Mouse (Mus musculus): ENCODE results near the gene Hs6st3. TPM values are rescaled to one million over a fixed set of nuclear protein-coding genes. Genes with fewer than 3 reads are reported as not detected.

Hs6st3 gene
- total RNA-seq (2021) = 10 to 100 TPM; 61.7 to 71.9 TPM
- long read RNA-seq, experiment 1, partial matches to known transcripts = 0 of 23 reads
- long read RNA-seq, experiment 1, other reads (novel, unspliced or antisense) = 23 of 23 reads
- long read RNA-seq, experiment 2, partial matches to known transcripts = 0 of 6 reads
- long read RNA-seq, experiment 2, other reads (novel, unspliced or antisense) = 6 of 6 reads

- H3K27ac ChIP-seq = peak within 1 kb of the TSS; percentile 71
- peak within 1 kb of the TSS; percentile 69 for H3K4me3 ChIP-seq
- intact Hi-C loops (cut with DNase I) = loop anchor here (5.0 to 10.0 kb wide), 2 partner anchors 497 to 719 kb away; no protein-coding TSS in a partner anchor
- DNase-seq (ENCODE audit: extremely low spot score in 1 of 2, low spot score in 2 of 2) = peak; percentile 22 to 28
- TF ChIP-seq CTCF (IDR thresholded peaks at IDR 0.05) = no peak
These were observed at the start of gene Hs6st3 for GRCm38 (mm10) chr14:119137906-119138785. Gene Hs6st3 (plus strand): TSS chr14:119138341.

DNA sequence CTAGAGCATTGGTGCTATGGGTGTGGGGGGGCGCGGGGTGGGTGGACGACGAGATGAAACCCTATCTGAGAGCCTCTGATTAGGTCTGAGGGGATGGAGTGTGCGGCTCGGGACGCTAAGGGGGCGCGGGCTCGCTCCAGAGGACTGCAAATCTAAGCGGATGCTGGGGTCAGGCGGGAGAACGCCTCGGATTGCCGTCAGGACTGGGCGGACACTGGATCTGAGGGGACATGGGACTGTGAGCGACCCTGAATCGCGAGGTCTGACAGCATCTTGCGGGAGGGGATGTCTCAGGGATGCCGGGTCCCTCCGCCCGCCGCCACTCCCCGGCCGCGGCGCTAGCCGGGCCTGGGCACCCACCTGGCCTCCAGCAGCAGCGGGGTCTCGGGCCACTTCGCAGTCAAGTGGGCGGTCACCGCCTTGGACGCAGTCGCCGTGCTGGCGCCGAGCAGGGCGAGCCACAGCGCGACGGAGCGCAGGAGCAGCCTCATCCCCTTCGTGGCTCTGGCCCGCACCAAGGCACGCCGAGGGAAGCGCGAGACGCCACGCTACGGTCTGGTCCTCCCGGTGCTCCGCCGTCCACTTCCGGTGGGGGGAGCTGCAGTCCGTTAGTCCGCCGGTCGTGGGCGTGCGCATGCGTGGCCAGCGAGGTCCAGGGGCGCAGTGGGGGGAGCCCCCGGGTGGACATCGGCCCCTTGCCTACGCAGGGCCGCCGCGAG is 39.1 kb upstream of the Hs6st3 start, which contains the start of gene Uggt2:
TSS of gene Uggt2 (minus strand) at position 580 of the 719 bp plus-strand sequence.
- Histone ChIP-seq H3K27ac (peak within 1 kb of the TSS; percentile 95), H3K4me3 (peak within 1 kb of the TSS; percentile 96)
- intact Hi-C loops (cut with DNase I) = loop anchor here (5.0 kb wide), 2 partner anchors 758 to 963 kb away; no protein-coding TSS in a partner anchor
- TF ChIP-seq CTCF (IDR thresholded peaks at IDR 0.05) = peak; percentile 61
- peak; percentile 87 to 90 for DNase-seq (ENCODE audit: extremely low spot score in 1 of 2, low spot score in 2 of 2)

DNA sequence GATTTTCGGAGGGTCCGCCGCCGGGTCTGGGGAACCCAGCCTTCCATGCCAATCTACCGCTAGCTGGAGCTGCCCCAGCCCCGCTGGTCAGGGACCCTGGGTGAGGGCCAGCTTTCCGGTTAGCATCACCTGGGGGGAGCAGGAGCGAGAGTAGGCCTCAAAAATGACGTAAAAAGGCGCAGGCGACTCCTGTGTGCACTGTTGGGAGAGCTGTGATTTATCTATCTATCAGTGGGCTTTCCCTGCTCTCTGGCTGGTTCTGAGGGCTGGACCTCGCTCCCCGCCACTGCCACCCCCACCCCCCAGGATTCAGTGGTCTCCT is 38.6 kb upstream of the Hs6st3 start:
- no peak for DNase-seq (ENCODE audit: extremely low spot score in 1 of 2, low spot score in 2 of 2)
- intact Hi-C loops (cut with DNase I) = loop anchor here (5.0 kb wide), 2 partner anchors 758 to 963 kb away; no protein-coding TSS in a partner anchor
- H3K4me3 ChIP-seq = peak overlapping the region; percentile 96
- TF ChIP-seq CTCF (IDR thresholded peaks at IDR 0.05) = no peak
- peak overlapping the region; percentile 95 for H3K27ac ChIP-seq

GRCm38 (mm10) chr14:119107591-119107990 is 30.6 kb upstream of the Hs6st3 start:
- Histone ChIP-seq H3K4me3 (no peak overlapping the region), H3K27ac (no peak overlapping the region)
- no peak for TF ChIP-seq CTCF (IDR thresholded peaks at IDR 0.05)
- DNase-seq (ENCODE audit: extremely low spot score in 1 of 2, low spot score in 2 of 2) = no peak
- intact Hi-C loops (cut with DNase I) = no loop called here

GRCm38 (mm10) chr14:119108776-119109301 is 29.3 kb upstream of the Hs6st3 start:
- Histone ChIP-seq H3K4me3 (no peak overlapping the region), H3K27ac (no peak overlapping the region)
- intact Hi-C loops (cut with DNase I) = no loop called here
- no peak for DNase-seq (ENCODE audit: extremely low spot score in 1 of 2, low spot score in 2 of 2)
- no peak for TF ChIP-seq CTCF (IDR thresholded peaks at IDR 0.05)

DNA sequence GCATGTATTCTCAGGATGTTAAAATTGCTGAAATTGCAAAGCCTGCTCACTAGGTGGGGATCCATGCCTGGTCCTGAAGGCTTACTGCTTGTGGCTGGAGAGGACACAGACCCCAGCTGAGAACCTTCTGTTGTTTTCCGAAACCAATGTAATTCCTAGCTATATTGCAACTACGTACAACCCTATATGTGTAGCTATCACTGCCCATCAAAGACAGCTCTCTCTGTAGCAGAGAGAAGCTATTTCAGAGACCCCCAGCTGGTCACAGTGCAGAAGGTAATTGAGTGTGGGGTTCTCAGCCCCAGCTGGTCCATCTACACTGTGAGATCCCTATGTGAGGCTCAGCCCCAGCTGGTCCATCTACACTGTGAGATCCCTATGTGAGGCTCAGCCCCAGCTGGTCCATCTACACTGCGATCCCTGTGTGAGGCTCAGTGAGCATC is 28.3 kb upstream of the Hs6st3 start:
- Histone ChIP-seq H3K4me3 (no peak overlapping the region), H3K27ac (no peak overlapping the region)
- TF ChIP-seq CTCF (IDR thresholded peaks at IDR 0.05) = peak; percentile 22
- intact Hi-C loops (cut with DNase I) = loop anchor here (5.0 kb wide), 1 partner anchor 953 kb away; no protein-coding TSS in a partner anchor
- DNase-seq (ENCODE audit: extremely low spot score in 1 of 2, low spot score in 2 of 2) = no peak

- no peak overlapping the region for H3K4me3 ChIP-seq
- no peak overlapping the region for H3K27ac ChIP-seq
- intact Hi-C loops (cut with DNase I) = loop anchor here (5.0 kb wide), 1 partner anchor 950 kb away; no protein-coding TSS in a partner anchor
- no peak for DNase-seq (ENCODE audit: extremely low spot score in 1 of 2, low spot score in 2 of 2)
- TF ChIP-seq CTCF (IDR thresholded peaks at IDR 0.05) = peak; percentile 35
These were observed 25.6 kb upstream of the Hs6st3 start for GRCm38 (mm10) chr14:119112558-119112957.

- H3K4me3 ChIP-seq = no peak overlapping the region
- intact Hi-C loops (cut with DNase I) = loop anchor here (5.0 kb wide), 1 partner anchor 729 kb away; no protein-coding TSS in a partner anchor
- no peak for DNase-seq (ENCODE audit: extremely low spot score in 1 of 2, low spot score in 2 of 2)
- TF ChIP-seq CTCF (IDR thresholded peaks at IDR 0.05) = no peak
- no peak overlapping the region for H3K27ac ChIP-seq
These were observed 14.6 kb upstream of the Hs6st3 start for GRCm38 (mm10) chr14:119123582-119123981.

DNA sequence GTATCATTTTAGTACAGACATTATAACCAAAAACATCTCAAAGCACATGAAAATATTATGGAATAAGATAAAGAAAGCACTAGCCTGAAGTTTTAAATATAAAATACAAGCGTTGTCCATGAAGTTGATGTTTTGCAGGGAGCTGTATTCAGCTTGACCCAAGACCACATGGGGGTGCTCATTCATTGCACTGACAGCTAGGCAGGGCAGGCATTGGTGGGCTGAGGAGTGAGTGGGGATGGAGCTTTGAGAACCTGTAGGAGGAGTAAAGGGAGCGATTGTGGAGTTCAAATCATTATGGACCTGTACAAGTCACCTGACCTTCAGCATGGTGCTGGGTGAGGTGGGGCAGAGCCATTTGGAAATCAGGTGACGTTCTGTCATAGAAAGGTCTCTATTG is 14.1 kb upstream of the Hs6st3 start:
- Histone ChIP-seq H3K4me3 (no peak overlapping the region), H3K27ac (no peak overlapping the region)
- DNase-seq (ENCODE audit: extremely low spot score in 1 of 2, low spot score in 2 of 2) = no peak
- intact Hi-C loops (cut with DNase I) = loop anchor here (5.0 kb wide), 1 partner anchor 728 kb away; no protein-coding TSS in a partner anchor
- peak; percentile 48 for TF ChIP-seq CTCF (IDR thresholded peaks at IDR 0.05)

- TF ChIP-seq CTCF (IDR thresholded peaks at IDR 0.05) = no peak
- intact Hi-C loops (cut with DNase I) = no loop called here
- Histone ChIP-seq H3K27ac (no peak overlapping the region), H3K4me3 (no peak overlapping the region)
- no peak for DNase-seq (ENCODE audit: extremely low spot score in 1 of 2, low spot score in 2 of 2)
These were observed 12.3 kb upstream of the Hs6st3 start for GRCm38 (mm10) chr14:119125840-119126239.

GRCm38 (mm10) chr14:119127330-119127729 is 10.8 kb upstream of the Hs6st3 start:
- no peak for TF ChIP-seq CTCF (IDR thresholded peaks at IDR 0.05)
- intact Hi-C loops (cut with DNase I) = no loop called here
- H3K27ac ChIP-seq = no peak overlapping the region
- no peak overlapping the region for H3K4me3 ChIP-seq
- no peak for DNase-seq (ENCODE audit: extremely low spot score in 1 of 2, low spot score in 2 of 2)
